Mouse (Mus musculus) embryonic facial prominence, embryonic 10.5 days (tissue): ENCODE data around the gene Ccdc157. TPM values are rescaled to one million over a fixed set of nuclear protein-coding genes. Genes with fewer than 3 reads are reported as not detected.

ENCODE experiments used
- DNase-seq: peaks from one replicate; pipeline ENCODE4 v3.0.0-alpha.2; 2017; ENCODE audit warnings: low spot score
- H3K27ac ChIP-seq: fragments of 300-500 bp; sonication (generic); replicated peaks from 2 replicates; pipeline ENCODE4 v1.5.1; 2016; ENCODE audit warnings: mild to moderate bottlenecking
- H3K27me3 ChIP-seq: fragments of 300-500 bp; sonication (generic); replicated peaks from 2 replicates; pipeline ENCODE4 v1.6.1; 2016; ENCODE audit warnings: low read depth, mild to moderate bottlenecking; ENCODE audit not compliant: poor library complexity, severe bottlenecking
- H3K36me3 ChIP-seq: fragments of 300-500 bp; sonication (generic); replicated peaks from 2 replicates; pipeline ENCODE4 v1.6.1; 2016; ENCODE audit warnings: mild to moderate bottlenecking, moderate library complexity
- H3K4me1 ChIP-seq: fragments of 300-500 bp; sonication (generic); 2 replicates; pipeline ENCODE4 v1.6.1; 2016
- H3K4me3 ChIP-seq: fragments of 300-500 bp; sonication (generic); 2 replicates; pipeline ENCODE4 v1.5.1; 2016; ENCODE audit warnings: mild to moderate bottlenecking, moderate library complexity
- H3K9me3 ChIP-seq: fragments of 300-500 bp; sonication (generic); 2 replicates; pipeline ENCODE4 v1.6.1; 2016; ENCODE audit warnings: mild to moderate bottlenecking
- WGBS: fragments of 180-500 bp; shearing (Covaris S2); methylation state at CpG from one replicate; pipeline ENCODE4 v1.1.7; 2016; 5-methylcytosine and 5-hydroxymethylcytosine counted together
- polyA plus RNA-seq: library from polyadenylated mRNA; unstranded; fragments of >200 nt; fragmentation: Nextera tagmentation; extraction: Ambion mirVana; gene quantifications from 2 replicates; pipeline ENCODE4 v1.2.1, GENCODE M21; 2016

Ccdc157 gene
- polyA plus RNA-seq, 1 experiment from 2014 or later: 8.0 TPM

DNA sequence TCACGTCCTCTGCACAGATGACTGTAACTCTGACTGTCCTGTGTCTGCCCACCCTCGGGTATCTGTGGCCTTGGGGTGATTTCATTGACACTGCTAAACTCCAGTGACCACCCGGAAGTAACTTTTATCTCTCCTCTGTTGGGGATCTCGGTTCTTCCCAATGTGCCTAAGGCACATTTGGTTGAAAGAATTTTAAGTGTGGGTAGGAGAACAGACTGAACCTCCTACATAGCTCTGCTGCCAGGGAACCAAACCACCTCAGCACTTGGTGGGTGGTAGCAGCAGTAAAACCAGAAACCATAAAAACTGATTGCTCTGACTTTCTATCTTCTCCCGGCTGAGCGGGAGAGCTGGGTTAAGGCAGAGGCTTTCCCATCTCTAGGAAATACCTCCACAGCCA is 54.6 kb downstream of the Ccdc157 start:
- WGBS: 72% methylated on average over 6 of the region's 6 CpGs
- H3K27me3 ChIP-seq: no peaks in the 10 kb centered on the region
- no peaks in the 10 kb centered on the region for H3K9me3 ChIP-seq
- 0 out of 2 replicates have a peak, but pooled peaks cover 6% of the 10 kb centered on the region for H3K4me1 ChIP-seq
- H3K27ac ChIP-seq: no peak overlapping the region
- H3K36me3 ChIP-seq: no peaks in the 10 kb centered on the region
- no peak for DNase-seq
- H3K4me3 ChIP-seq: no peak overlapping the region

DNA sequence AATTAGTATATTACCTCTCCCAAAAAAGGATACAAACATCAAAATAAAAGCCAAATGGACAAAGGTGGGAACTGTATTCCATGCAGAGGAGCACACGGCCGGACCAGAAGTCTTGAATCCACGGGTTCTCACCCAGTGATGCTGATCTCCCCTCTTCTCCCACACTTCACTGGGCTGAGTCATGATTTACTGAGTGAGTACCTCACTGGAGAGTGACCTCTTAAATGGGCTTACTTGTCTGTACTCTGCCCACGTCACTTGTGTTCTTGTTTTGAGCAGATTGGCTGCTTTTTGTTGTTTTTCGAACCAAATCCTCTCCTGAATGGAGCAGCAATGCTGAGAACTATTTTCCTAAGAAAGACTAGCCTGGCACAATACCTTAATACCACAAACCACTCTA is 55.1 kb downstream of the Ccdc157 start:
- no peaks in the 10 kb centered on the region for H3K27me3 ChIP-seq
- DNase-seq: no peak
- no peaks in the 10 kb centered on the region for H3K9me3 ChIP-seq
- WGBS: 84% methylated on average over 5 of the region's 5 CpGs
- H3K27ac ChIP-seq: no peak overlapping the region
- H3K36me3 ChIP-seq: no peaks in the 10 kb centered on the region
- no peak overlapping the region for H3K4me3 ChIP-seq
- H3K4me1 ChIP-seq: 0 out of 2 replicates have a peak, but pooled peaks cover 6% of the 10 kb centered on the region

DNA sequence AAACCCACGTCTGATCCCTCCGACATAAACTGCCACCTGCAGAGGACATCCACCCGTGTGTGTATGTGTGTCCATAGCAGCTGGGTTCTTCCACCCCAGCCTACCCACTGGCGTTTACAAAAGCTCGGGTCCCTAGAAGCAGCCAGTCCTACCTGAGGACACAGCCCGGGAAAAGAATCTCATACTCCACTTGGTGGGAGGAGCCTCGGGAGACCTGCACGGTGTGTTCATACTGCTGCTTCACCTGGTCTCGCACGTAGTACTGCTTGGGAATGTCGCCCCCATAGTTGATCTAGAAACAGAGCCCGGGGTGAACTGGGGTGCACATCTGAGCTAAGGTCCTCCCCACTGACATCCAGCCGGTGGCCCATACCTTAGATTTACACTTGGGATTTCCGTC is 56.6 kb downstream of the Ccdc157 start:
- Histone ChIP-seq H3K4me3 (no peak overlapping the region), H3K36me3 (no peaks in the 10 kb centered on the region), H3K27me3 (no peaks in the 10 kb centered on the region), H3K4me1 (no peaks in the 10 kb centered on the region), H3K9me3 (no peaks in the 10 kb centered on the region), H3K27ac (no peak overlapping the region)
- no peak for DNase-seq
- WGBS: 82% methylated on average over 14 of the region's 14 CpGs

DNA sequence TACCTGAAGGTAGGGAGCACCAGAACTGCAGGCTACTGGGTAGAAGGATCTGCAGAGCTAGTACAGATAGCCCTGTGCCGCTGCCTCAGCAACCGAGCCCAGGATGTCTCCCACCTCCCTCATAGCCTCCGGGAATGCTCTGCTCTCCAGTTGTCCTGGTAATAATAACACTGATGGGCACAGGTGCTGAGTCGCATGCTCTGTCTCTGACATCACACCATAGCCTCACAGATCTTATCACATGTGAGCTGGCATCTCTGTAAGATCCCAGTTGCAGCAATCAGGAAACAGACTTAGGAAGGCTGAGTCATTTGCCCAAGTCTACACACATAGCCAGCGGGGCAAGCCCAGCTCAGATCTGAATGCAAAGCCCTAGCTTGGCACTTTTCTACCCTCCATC is 58.2 kb downstream of the Ccdc157 start:
- 85% methylated on average over 5 of the region's 5 CpGs for WGBS
- Histone ChIP-seq H3K27me3 (no peaks in the 10 kb centered on the region), H3K4me3 (no peak overlapping the region), H3K9me3 (no peaks in the 10 kb centered on the region), H3K36me3 (no peaks in the 10 kb centered on the region), H3K27ac (no peak overlapping the region), H3K4me1 (peaks cover 8% of the 10 kb centered on the region)
- no peak for DNase-seq

DNA sequence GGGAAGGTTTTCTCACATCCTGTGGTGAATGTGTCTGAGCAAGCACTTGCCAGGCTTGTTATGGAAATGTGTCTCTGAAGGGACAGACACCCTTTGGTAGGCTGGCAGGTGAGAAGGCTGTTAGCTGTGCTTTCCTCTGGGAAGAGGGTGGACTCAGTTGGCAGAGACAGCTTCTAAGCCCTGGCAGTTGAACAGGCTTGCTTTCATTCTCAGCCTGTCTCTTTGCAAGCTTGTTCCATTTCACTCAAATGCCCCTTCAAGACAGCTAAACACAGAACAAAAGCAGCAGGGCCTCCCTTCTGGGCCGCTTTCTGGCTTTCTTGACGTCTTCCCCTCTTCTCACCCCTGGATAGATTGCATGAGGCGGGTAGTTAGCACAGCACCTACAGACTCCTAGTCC is 60.6 kb downstream of the Ccdc157 start:
- no peak for DNase-seq
- 72% methylated on average over 3 of the region's 3 CpGs for WGBS

DNA sequence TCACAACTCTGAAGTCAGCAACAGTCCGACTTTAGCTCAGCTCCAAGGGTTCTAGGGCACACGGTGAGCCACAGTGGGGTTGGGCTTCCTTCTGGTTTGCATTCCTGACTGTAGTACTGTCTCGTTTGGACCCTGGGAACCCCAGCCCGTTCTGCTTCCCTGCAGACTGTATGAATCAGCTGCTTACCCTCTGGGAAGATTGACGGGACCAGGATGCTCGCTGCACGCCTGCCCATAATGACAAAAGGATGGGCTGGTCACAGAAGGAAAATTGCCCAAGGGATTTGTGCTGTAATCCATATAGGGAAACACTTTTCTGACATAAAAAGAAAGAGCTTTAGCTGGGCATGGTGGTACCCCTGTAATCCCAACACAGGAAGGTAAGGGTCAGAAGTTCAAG is 61.3 kb downstream of the Ccdc157 start:
- Histone ChIP-seq H3K36me3 (no peaks in the 10 kb centered on the region), H3K27me3 (no peaks in the 10 kb centered on the region), H3K9me3 (no peaks in the 10 kb centered on the region), H3K27ac (no peak overlapping the region), H3K4me1 (peaks cover 33% of the 10 kb centered on the region), H3K4me3 (no peak overlapping the region)
- no peak for DNase-seq
- WGBS: 73% methylated on average over 7 of the region's 7 CpGs

More for the DNA sequence above, 60.6 kb downstream of the Ccdc157 start:
- Histone ChIP-seq H3K27me3 (no peaks in the 10 kb centered on the region), H3K36me3 (no peaks in the 10 kb centered on the region), H3K4me1 (peaks cover 27% of the 10 kb centered on the region), H3K9me3 (no peaks in the 10 kb centered on the region), H3K4me3 (no peak overlapping the region), H3K27ac (no peak overlapping the region)

DNA sequence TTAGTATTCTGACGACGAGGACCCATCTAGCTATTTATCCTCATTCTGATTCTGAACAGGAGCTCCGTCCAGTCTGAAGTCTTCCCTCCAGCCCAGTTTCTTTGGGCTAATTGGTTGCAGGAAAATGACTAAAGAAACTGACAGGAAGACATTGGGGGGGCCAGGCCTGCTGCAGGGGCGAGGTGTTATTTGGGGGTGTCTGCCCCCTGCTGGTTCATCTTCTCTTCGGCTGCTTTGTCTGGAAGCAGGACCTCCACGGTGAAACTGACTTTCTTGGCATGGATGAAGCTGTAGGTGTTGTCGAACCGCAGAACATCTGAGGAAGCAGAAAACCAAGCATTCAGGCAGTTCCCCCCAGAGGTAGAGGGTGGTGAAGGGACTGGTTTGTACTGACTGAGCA is 62.0 kb downstream of the Ccdc157 start:
- Histone ChIP-seq H3K27ac (no peak overlapping the region), H3K4me1 (peaks cover 35% of the 10 kb centered on the region), H3K9me3 (no peaks in the 10 kb centered on the region), H3K4me3 (no peak overlapping the region), H3K36me3 (peaks cover 6% of the 10 kb centered on the region), H3K27me3 (no peaks in the 10 kb centered on the region)
- WGBS: 71% methylated on average over 8 of the region's 8 CpGs
- DNase-seq: no peak

DNA sequence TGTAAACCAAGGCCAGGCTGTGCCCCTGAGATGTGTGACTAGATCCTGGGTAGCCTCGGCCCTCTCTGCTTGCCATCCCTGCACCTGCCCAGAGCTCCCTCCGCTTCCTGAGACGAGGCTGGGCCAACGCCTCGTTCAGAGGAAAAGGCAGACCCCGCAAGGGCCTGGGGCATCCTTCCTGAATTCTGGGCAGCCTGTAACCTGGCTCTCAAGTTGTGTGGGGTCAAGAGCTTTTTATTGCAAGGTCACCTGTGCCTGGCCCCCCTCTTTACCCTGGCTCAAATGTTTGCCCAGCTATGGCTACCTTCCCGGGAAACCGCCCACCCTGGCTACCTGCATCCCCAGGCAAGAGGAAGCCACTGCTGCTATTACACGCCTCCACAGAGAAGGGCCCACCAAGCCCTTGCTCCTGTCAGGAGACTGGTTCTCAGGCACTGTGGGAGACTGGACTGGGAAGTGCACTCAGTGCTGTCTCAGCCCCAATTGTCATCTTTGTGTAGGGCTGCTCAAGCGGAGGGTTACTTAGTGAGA is 62.9 kb downstream of the Ccdc157 start:
- Histone ChIP-seq H3K27me3 (no peaks in the 10 kb centered on the region), H3K27ac (peak overlapping the region; percentile 93), H3K9me3 (no peaks in the 10 kb centered on the region), H3K36me3 (peaks cover 13% of the 10 kb centered on the region), H3K4me1 (peaks cover 35% of the 10 kb centered on the region), H3K4me3 (peak overlapping the region; percentile 68)
- no peak for DNase-seq
- WGBS: 30% methylated on average over 10 of the region's 10 CpGs

DNA sequence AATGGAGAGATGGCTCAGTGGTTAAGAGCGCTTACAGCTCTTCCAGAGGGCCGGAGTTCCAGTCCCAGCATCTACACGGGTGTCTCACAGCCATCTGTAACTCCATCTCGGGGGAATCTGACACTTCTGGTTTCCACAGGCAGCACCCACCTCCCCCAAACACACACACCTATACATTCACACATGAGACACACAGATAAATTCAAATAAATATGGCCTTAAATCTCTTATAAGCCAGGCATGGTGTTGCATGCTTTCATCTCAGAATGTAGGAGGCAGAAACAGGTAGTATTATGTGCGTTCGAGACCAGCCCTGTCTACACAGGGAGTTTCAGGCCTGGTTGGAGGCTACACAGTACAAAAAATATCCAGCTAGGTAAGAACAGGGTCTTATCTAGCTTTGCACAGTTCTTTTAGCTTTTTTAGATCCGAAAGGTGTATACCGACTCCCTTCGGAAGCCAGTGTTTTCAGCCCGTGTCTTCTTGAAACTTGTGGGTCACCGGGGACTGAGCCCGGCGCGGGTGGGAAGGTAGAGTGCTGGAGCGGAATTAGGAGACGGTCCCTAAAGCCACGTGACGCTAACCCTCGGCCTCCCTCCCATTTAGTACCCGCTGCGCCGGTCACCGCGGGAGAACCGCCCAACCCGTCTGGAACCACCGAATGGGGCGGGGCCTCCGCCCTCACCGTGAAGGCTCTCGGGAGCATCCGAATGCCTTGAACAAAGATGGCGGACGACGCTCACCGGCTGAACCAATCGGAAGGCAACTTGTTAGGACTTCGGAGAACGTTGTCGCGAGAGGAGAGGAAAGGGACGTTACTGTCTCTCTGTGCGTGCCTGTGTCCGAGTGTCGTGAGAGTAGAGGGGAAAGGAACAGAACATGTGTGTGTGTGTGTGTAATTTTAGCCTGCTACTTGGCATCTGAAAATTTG is 63.8 kb downstream of the Ccdc157 start:
- peaks cover 21% of the 10 kb centered on the region for H3K36me3 ChIP-seq
- peak overlapping the region; percentile 68 for H3K4me3 ChIP-seq
- peak; percentile 98 for DNase-seq
- H3K27ac ChIP-seq: peak overlapping the region; percentile 93
- H3K27me3 ChIP-seq: no peaks in the 10 kb centered on the region
- no peaks in the 10 kb centered on the region for H3K9me3 ChIP-seq
- 4% methylated on average over 45 of the region's 45 CpGs for WGBS
- H3K4me1 ChIP-seq: peaks cover 35% of the 10 kb centered on the region

DNA sequence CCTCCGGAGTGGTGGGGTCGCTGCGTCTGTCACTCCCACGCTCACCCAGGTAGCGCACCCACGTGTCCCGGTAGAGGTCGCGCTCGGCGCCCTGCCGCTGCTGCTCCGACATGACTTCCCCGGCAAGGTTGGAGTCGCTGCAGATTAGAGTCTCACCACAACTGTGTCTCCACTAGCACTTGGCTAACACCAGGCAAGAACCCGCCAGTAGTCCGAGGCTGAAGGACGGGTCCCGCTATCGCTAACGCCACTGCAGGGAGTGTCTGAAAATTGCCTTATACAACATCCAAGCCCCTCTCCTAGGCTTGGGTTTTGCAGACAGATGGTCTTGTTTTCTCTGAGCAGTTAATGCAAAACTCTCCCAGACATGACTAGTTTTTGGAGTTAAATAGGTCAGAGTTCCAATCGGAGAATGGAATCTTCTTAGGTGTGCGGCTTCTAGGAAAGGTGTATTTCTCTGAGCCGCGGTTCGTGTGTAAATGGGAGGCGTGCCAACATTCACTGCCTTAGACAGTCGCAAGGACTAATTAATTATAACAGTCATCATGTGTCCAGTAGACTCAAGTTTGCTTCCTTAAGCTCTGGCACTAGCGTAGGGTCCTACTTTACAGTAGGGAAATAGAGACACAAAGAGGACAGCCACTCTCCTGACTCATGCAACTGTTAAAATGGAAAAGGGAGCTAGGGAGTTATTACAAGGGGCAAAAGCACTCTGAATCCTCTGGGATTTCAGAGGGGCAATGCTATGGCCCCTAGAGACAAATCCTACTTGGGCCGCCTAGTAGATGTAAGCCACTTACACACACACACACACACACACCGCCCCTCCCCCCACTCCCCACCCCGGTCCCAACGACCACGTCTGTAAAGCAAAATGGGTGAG is 64.7 kb downstream of the Ccdc157 start, which contains the start of gene Mtfp1:
Gene Mtfp1 (minus strand): TSS at position 275 of the 883 bp plus-strand sequence.
- peaks cover 29% of the 10 kb centered on the region for H3K36me3 ChIP-seq
- DNase-seq: peak; percentile 70
- no peaks in the 10 kb centered on the region for H3K27me3 ChIP-seq
- H3K4me1 ChIP-seq: peaks cover 35% of the 10 kb centered on the region
- H3K27ac ChIP-seq: peak within 1 kb of the TSS; percentile 93
- peak within 1 kb of the TSS; percentile 68 for H3K4me3 ChIP-seq
- no peaks in the 10 kb centered on the region for H3K9me3 ChIP-seq
- WGBS: 7% methylated on average over 34 of the region's 34 CpGs

DNA sequence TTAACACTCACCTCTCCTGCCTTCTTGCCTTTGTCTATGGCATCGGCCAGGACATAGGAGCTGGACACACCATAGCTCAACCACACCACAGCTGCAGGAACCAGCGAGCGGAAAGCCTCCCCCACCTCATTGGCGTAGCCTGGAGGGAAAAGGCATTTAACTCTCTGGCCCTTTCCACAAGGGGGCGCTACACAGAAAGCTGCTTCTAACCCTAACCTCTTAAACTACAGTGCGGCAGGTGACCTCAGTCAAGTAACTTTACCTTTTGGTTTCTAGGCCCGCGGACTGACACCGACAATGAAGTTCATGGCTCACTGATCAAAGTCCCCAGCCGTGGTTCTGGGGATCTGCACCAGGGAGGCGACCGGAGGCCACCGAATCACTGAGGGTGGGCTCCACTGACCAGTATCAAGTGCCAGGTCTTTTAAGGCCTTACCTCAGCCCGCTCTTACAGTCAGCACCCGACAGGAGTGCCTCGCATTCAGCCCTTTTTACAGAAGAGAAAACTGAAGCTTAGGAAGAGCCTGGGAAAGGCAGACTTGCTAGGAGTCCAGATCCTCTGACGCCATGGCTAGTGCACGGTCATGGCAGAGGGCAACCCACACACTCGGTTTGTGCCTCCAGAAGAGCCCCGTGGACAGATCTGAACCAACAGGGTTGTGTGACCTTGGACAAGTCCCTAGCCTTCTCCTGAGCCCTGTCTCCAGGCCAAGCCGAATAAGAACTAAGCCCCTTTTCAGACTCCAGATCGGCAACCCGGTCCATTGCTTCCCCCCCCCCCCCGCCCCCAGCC is 65.5 kb downstream of the Ccdc157 start:
- no peaks in the 10 kb centered on the region for H3K27me3 ChIP-seq
- peak overlapping the region; percentile 68 for H3K4me3 ChIP-seq
- H3K4me1 ChIP-seq: peaks cover 35% of the 10 kb centered on the region
- H3K27ac ChIP-seq: peak overlapping the region; percentile 93
- peak; percentile 73 for DNase-seq
- peaks cover 29% of the 10 kb centered on the region for H3K36me3 ChIP-seq
- H3K9me3 ChIP-seq: no peaks in the 10 kb centered on the region
- 7% methylated on average over 24 of the region's 24 CpGs for WGBS
